Comparison of ENCODE assay signal across 23 mouse cellular contexts in the genomic region with DNA sequence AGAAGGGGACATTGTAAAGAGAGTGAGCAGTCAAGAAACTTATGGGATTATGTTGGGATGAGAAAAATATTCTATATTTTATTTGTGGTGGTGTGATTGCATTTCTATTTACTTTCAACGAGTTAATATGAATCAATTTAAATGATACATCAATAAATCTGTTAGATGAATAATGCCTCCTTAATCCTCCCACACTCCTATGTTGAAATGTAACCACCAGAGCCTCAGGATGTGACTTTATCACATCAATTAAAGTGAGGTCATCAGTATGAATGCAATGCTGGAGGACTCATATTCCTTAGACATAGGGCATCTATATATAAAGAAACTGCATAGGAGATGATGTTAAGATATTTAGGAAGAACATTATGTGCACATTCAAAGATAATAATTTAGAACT.
DNase-seq lines count a peak whose midpoint lies in the region; ATAC-seq and TF ChIP-seq lines count a peak whose summit lies in the region.
"Had no signal": no experiment of that assay in that cellular context is flagged by ENCODE, and none has a peak within 500 bp of the region (broad histone marks: within the 10 kb centered on the region; RNA-seq: fewer than 3 reads in every experiment).

No protein-coding gene starts in this region.

- ATAC-seq in lung, postnatal 0 days, result no peak
- ATAC-seq: activated CD4-positive, CD25-positive, alpha-beta regulatory T cell, adult 4 months; CD4-positive, CD25-positive, alpha-beta regulatory T cell, adult 4 months; Patski had no signal

- no peak overlapping the region for H3K4me2 ChIP-seq in myocyte (ENCODE audit: low read depth)
- H3K4me2 ChIP-seq in lung, postnatal 0 days (replicated peaks; ENCODE audit: low read depth, low read length), result no peak overlapping the region

- no peak overlapping the region for H3ac ChIP-seq in C2C12 (ENCODE audit: control insufficient read depth, insufficient read length, low read depth)
- H3ac ChIP-seq in myocyte (ENCODE audit: control insufficient read depth, insufficient read length), result no peak overlapping the region

- no peaks in the 10 kb centered on the region for H3K9me3 ChIP-seq in lung, postnatal 0 days (ENCODE audit: low read length)
- H3K9me3 ChIP-seq: G1E had no signal

- no peak overlapping the region for H3K27ac ChIP-seq in lung, postnatal 0 days (ENCODE audit: low read length)

- H3K9ac ChIP-seq in lung, postnatal 0 days (replicated peaks; ENCODE audit: low read depth), result no peak overlapping the region

- no peaks in the 10 kb centered on the region for H3K4me1 ChIP-seq in lung, postnatal 0 days (ENCODE audit: insufficient read depth, low read depth, low read length)

- H3K4me3 ChIP-seq in C2C12 (ENCODE audit: insufficient read depth, poor library complexity, severe bottlenecking) (no peak overlapping the region), myocyte (no peak overlapping the region)
- no peak overlapping the region for H3K4me3 ChIP-seq in lung, postnatal 0 days (ENCODE audit: low read depth, low read length)

- H3K79me2 ChIP-seq in C2C12 (ENCODE audit: control insufficient read depth, insufficient read depth) (no peaks in the 10 kb centered on the region), myocyte (ENCODE audit: control insufficient read depth, insufficient read depth) (no peaks in the 10 kb centered on the region)

- H3K27me3 ChIP-seq in C2C12 (ENCODE audit: control insufficient read depth, insufficient read depth, insufficient read length) (no peaks in the 10 kb centered on the region), myocyte (ENCODE audit: control insufficient read depth, insufficient read depth, insufficient read length) (no peaks in the 10 kb centered on the region)
- H3K27me3 ChIP-seq in lung, postnatal 0 days (replicated peaks; ENCODE audit: insufficient read depth, low read length), result no peaks in the 10 kb centered on the region
- H3K27me3 ChIP-seq: CH12.LX, Patski had no signal

- TF ChIP-seq POLR2A in myocyte (IDR thresholded peaks at IDR 0.05; ENCODE audit: insufficient read length, low read depth), result no peak

- intact Hi-C loops in left cerebral cortex, postnatal 14 days (cut with DNase I), result no loop called here

- H3K36me3 ChIP-seq in C2C12 (ENCODE audit: control insufficient read depth, insufficient read depth) (no peaks in the 10 kb centered on the region), myocyte (ENCODE audit: control insufficient read depth, insufficient read depth) (no peaks in the 10 kb centered on the region)
- H3K36me3 ChIP-seq in lung, postnatal 0 days (ENCODE audit: insufficient read depth, low read length), result no peaks in the 10 kb centered on the region
- H3K36me3 ChIP-seq: G1E had no signal

- H3K79me3 ChIP-seq in C2C12 (ENCODE audit: low read depth), result no peaks in the 10 kb centered on the region

- DNase-seq in 416B (ENCODE audit: low read depth), result peak; percentile 44
- DNase-seq in left cerebral cortex, postnatal 14 days (ENCODE audit: low spot score in 2 of 2), result no peak
- no peak for DNase-seq in lung, postnatal 0 days (ENCODE audit: low spot score)
- DNase-seq in ovary, postnatal 14 days (ENCODE audit: low spot score), result no peak
- DNase-seq: adrenal gland, adult 2 months; adrenal gland, adult 8-10 months; adrenal gland, postnatal 10 days; adrenal gland, postnatal 14 days; adrenal gland, postnatal 25 days; adrenal gland, postnatal 36 days; B cell, adult 2 months; cerebellum, adult 11 months; cerebellum, adult 11-12 months; cerebellum, adult 18-20 months; cerebellum, adult 2 months; cerebellum, adult 8-10 months had no signal

- 48% methylated on average over 1 of the region's 1 CpGs for WGBS in lung, postnatal 0 days

- no peak for TF ChIP-seq CTCF in C2C12 (IDR thresholded peaks at IDR 0.05; ENCODE audit: control insufficient read depth, insufficient read depth, insufficient read length)
- no peak for TF ChIP-seq CTCF in lung, postnatal 0 days (IDR thresholded peaks at IDR 0.05)

- TF ChIP-seq EP300 in lung, postnatal 0 days (IDR thresholded peaks at IDR 0.05), result no peak

TF ChIP-seq in C2C12, 6 proteins besides CTCF, POLR2A, EP300 and RAD21:
- TF ChIP-seq CEBPB (IDR thresholded peaks at IDR 0.05; ENCODE audit: low read depth) (peak; percentile 86), MYOG (IDR thresholded peaks at IDR 0.05; ENCODE audit: control insufficient read depth, extremely low read depth, insufficient read length) (no peak)
TF ChIP-seq in C2C12: peak in this region for 1.

TF ChIP-seq in myocyte, 11 proteins besides CTCF, POLR2A, EP300 and RAD21:
- TF ChIP-seq REST (IDR thresholded peaks at IDR 0.05; ENCODE audit: insufficient read depth, insufficient read length), result no peak
- peak; percentile 76 for TF ChIP-seq CEBPB (IDR thresholded peaks at IDR 0.05; ENCODE audit: insufficient read depth, poor library complexity, severe bottlenecking)
